Mouse (Mus musculus): ENCODE data around the gene Myo1e.

DNA sequence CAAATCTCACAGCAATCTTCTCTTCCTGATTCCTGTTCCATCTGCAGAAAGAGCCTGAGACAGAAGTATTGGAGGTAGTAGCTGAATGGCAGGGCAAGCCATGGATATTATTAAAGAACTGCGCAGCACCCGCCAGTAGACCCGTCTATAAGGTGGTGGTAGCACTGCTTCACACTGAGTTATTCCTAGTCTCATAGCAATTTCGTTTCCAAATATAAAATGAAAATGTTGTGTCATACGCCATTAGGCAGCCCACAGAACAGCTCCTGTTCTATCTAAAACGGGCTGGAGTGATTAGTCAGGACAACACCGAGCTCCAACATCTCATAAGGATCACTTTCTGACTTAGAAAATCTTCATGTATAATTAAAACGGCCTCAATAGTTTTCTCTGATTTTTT, 157.6 kb downstream of the Myo1e start:
- TF ChIP-seq POLR2A (IDR thresholded peaks at IDR 0.05; ENCODE audit: borderline replicate concordance, low read depth, low read length) (no peak), CTCF (IDR thresholded peaks at IDR 0.05; ENCODE audit: low read depth, low read length) (no peak)

All from bone marrow macrophage, adult 2 months (primary cell).